Mouse (Mus musculus) thymus, adult 2 months (tissue): ENCODE measurements at regions not wholly inside any gene's neighbourhood (a gene's known extent, or its start where the extent isn't known, plus 50 kb on each side); places are given as distances from the start of the nearest gene placed in this dataset.

Source experiments
- CTCF ChIP-seq: fragments of 200-500 bp; IDR thresholded peaks from 2 replicates; pipeline ENCODE4 v1.5.1; 2012; ENCODE audit warnings: mild to moderate bottlenecking, control low read depth, low read length, moderate library complexity, borderline replicate concordance; ENCODE audit not compliant: control insufficient read depth, poor library complexity, insufficient read depth; ENCODE audit errors: extremely low read depth
- POLR2A ChIP-seq: fragments of 200-500 bp; IDR thresholded peaks from 2 replicates; pipeline ENCODE4 v1.6.1; 2012; ENCODE audit warnings: mild to moderate bottlenecking, low read length, control low read depth, moderate library complexity; ENCODE audit not compliant: control insufficient read depth, poor library complexity, insufficient read depth; ENCODE audit errors: extremely low read depth

GRCm38 (mm10) chr2:10921486-10922450 lies 250.1 kb upstream of the Prkcq start:
- no peak for TF ChIP-seq POLR2A
- TF ChIP-seq CTCF = no peak
